Mouse (Mus musculus): ENCODE data around the gene Fezf2.

GRCm38 (mm10) chr14:12388806-12389436 lies 40.9 kb upstream of the Fezf2 start:
- TF ChIP-seq CTCF (IDR thresholded peaks at IDR 0.05; ENCODE audit: borderline replicate concordance, control insufficient read depth, extremely low read depth, insufficient read depth, low read length, poor library complexity), result no peak
- TF ChIP-seq POLR2A (IDR thresholded peaks at IDR 0.05; ENCODE audit: control insufficient read depth, extremely low read depth, insufficient read depth, low read length, poor library complexity), result no peak

All from thymus, adult 2 months (tissue).